Mouse (Mus musculus) brain, embryonic 14.5 days (tissue): Measurements from ENCODE around the gene Bak1.

Experiments used
- CTCF ChIP-seq: fragments of 200-500 bp; IDR thresholded peaks from 2 replicates; pipeline ENCODE4 v1.5.1; 2012; ENCODE audit warnings: inconsistent platforms, mild to moderate bottlenecking, moderate library complexity, borderline replicate concordance; ENCODE audit not compliant: insufficient read depth, insufficient read length; ENCODE audit errors: extremely low read depth
- POLR2A ChIP-seq: fragments of 200-500 bp; IDR thresholded peaks from 2 replicates; pipeline ENCODE4 v1.6.1; 2012; ENCODE audit warnings: mild to moderate bottlenecking, inconsistent platforms, borderline replicate concordance; ENCODE audit not compliant: poor library complexity, insufficient read depth, insufficient read length, severe bottlenecking; ENCODE audit errors: extremely low read depth

- TF ChIP-seq CTCF, result no peak
- TF ChIP-seq POLR2A, result no peak
These were observed 2.1 kb upstream of the Bak1 start for GRCm38 (mm10) chr17:27030896-27031295.
